In genomic region chr3:55097186-55097585, GRCm38 (mm10) we compare ENCODE assay signal across 15 mouse cellular contexts. TPM values are rescaled to one million over a fixed set of nuclear protein-coding genes. Genes with fewer than 3 reads are reported as not detected.
DNase-seq lines count a peak whose midpoint lies in the region; ATAC-seq lines count a peak whose summit lies in the region.
"Had no signal": no experiment of that assay in that cellular context is flagged by ENCODE, and none has a peak within 500 bp of the region (broad histone marks: within the 10 kb centered on the region; RNA-seq: fewer than 3 reads in every experiment).

No protein-coding gene starts in this region.

- no peak for ATAC-seq in hindbrain, embryonic 12.5 days (ENCODE audit: low FRiP score)
- ATAC-seq in hindbrain, embryonic 14.5 days (ENCODE audit: low FRiP score), result no peak

- H3K9me3 ChIP-seq in hindbrain, embryonic 12.5 days (replicated peaks), result no peaks in the 10 kb centered on the region
- H3K9me3 ChIP-seq in hindbrain, embryonic 14.5 days (ENCODE audit: control insufficient read depth, low read length), result no peaks in the 10 kb centered on the region
- H3K9me3 ChIP-seq: hindbrain, embryonic 15.5 days had no signal

- peaks cover 15% of the 10 kb centered on the region for H3K4me1 ChIP-seq in hindbrain, embryonic 12.5 days
- H3K4me1 ChIP-seq in hindbrain, embryonic 14.5 days (replicated peaks; ENCODE audit: control insufficient read depth, insufficient read depth, low read length), result peaks cover 4% of the 10 kb centered on the region; the same call in 1 of the 2 replicates

- no peak for DNase-seq in hindbrain, embryonic 14.5 days (ENCODE audit: low spot score)
- DNase-seq in 3134 (ENCODE audit: extremely low read depth, insufficient read length, low spot score) (peak; percentile 73), NIH3T3 (ENCODE audit: low read depth) (peak; percentile 22)
- DNase-seq in gastrocnemius, postnatal 10 days, result peak; percentile 40
- DNase-seq in spleen, postnatal 14 days (ENCODE audit: low spot score in 2 of 2), result no peak
- DNase-seq in spleen, adult 12 weeks (ENCODE audit: low spot score), result no peak
- DNase-seq: cerebellum, adult 11-12 months; kidney, postnatal 36 days; lung, postnatal 36 days; right cerebral cortex, adult 18-20 months had no signal

- no peak overlapping the region for H3K9ac ChIP-seq in hindbrain, embryonic 12.5 days
- no peak overlapping the region for H3K9ac ChIP-seq in hindbrain, embryonic 14.5 days
- H3K9ac ChIP-seq: hindbrain, embryonic 15.5 days had no signal

- H3K4me3 ChIP-seq in hindbrain, embryonic 12.5 days, result no peak overlapping the region
- H3K4me3 ChIP-seq in hindbrain, embryonic 14.5 days (replicated peaks; ENCODE audit: low read length), result no peak overlapping the region
- H3K4me3 ChIP-seq: erythroblast, embryonic 14.5 days; hindbrain, embryonic 15.5 days had no signal

- 78% methylated on average over 2 of the region's 2 CpGs for WGBS in hindbrain, embryonic 12.5 days
- 73% methylated on average over 2 of the region's 2 CpGs for WGBS in hindbrain, embryonic 14.5 days

- no peaks in the 10 kb centered on the region for H3K36me3 ChIP-seq in hindbrain, embryonic 12.5 days
- H3K36me3 ChIP-seq in hindbrain, embryonic 14.5 days (replicated peaks; ENCODE audit: control insufficient read depth, insufficient read depth), result no peaks in the 10 kb centered on the region
- H3K36me3 ChIP-seq: hindbrain, embryonic 15.5 days had no signal

- H3K4me2 ChIP-seq in hindbrain, embryonic 12.5 days (replicated peaks), result no peak overlapping the region
- H3K4me2 ChIP-seq in hindbrain, embryonic 14.5 days (replicated peaks), result no peak overlapping the region
- H3K4me2 ChIP-seq: hindbrain, embryonic 15.5 days had no signal

- peak overlapping the region; percentile 1; the same call in 1 of the 2 replicates for H3K27ac ChIP-seq in hindbrain, embryonic 12.5 days
- no peak overlapping the region for H3K27ac ChIP-seq in hindbrain, embryonic 14.5 days

- H3K27me3 ChIP-seq in hindbrain, embryonic 12.5 days, result no peaks in the 10 kb centered on the region
- no peaks in the 10 kb centered on the region for H3K27me3 ChIP-seq in hindbrain, embryonic 14.5 days (ENCODE audit: control insufficient read depth, insufficient read depth, low read length)
- H3K27me3 ChIP-seq: hindbrain, embryonic 15.5 days had no signal

RNA-seq across cellular contexts. Expression of gene Spg20, which starts 14.7 kb away (rescaled TPM):
- 47.1 and 52.4 TPM in 2 replicates for polyA plus RNA-seq in hindbrain, embryonic 12.5 days (2016; fragmentation: Nextera tagmentation; extraction: Ambion mirVana)
- polyA plus RNA-seq in hindbrain, embryonic 14.5 days (2014; fragmentation: Nextera tagmentation; extraction: Ambion mirVana), result 16.2 and 19.5 TPM in 2 replicates
- 10 to 100 TPM; 48.4 to 52.6 TPM for total RNA-seq in gastrocnemius, postnatal 10 days (2021)

RNA-seq across cellular contexts. Expression of gene Ccdc169, which starts 40.0 kb away (rescaled TPM):
- polyA plus RNA-seq in hindbrain, embryonic 12.5 days (2016; fragmentation: Nextera tagmentation; extraction: Ambion mirVana), result 0.06 and 0.08 TPM in 2 replicates
- 0.30 TPM in 1 of 2 replicates, not detected in the other for polyA plus RNA-seq in hindbrain, embryonic 14.5 days (2014; fragmentation: Nextera tagmentation; extraction: Ambion mirVana)
- total RNA-seq in gastrocnemius, postnatal 10 days (2021), result under 1 TPM; 0.14 to 0.16 TPM
- polyA plus RNA-seq: erythroblast, embryonic 14.5 days; stomach, embryonic 16.5 days had no signal

RNA-seq across cellular contexts. Expression of gene Ccna1, which starts 41.9 kb away (rescaled TPM):
- 2.0 and 4.0 TPM in 2 replicates for polyA plus RNA-seq in hindbrain, embryonic 12.5 days (2016; fragmentation: Nextera tagmentation; extraction: Ambion mirVana)
- polyA plus RNA-seq in hindbrain, embryonic 14.5 days (2014; fragmentation: Nextera tagmentation; extraction: Ambion mirVana), result 1.5 and 1.7 TPM in 2 replicates
- under 1 TPM in 1 of 2 experiments, not detected in 1; 0.16 TPM for total RNA-seq in gastrocnemius, postnatal 10 days (2021)
- total RNA-seq: heart, adult 18-20 months had no signal
- polyA plus RNA-seq: erythroblast, embryonic 14.5 days had no signal

Comparison
In these comparisons a context has a peak if more than half of its experiments do, and no peak if none do; other contexts are left out.
1. DNase-seq: peak in 3134 (single experiment), NIH3T3 (single experiment) and gastrocnemius, postnatal 10 days (single experiment); none in hindbrain, embryonic 14.5 days (single experiment), spleen, postnatal 14 days (0 of 2) and spleen, adult 12 weeks (single experiment).